Mouse (Mus musculus) heart, embryonic 15.5 days (tissue): ENCODE results near the gene Fbxo39. TPM values are rescaled to one million over a fixed set of nuclear protein-coding genes. Genes with fewer than 3 reads are reported as not detected.
A peak's percentile ranks its signal among the peaks of the same experiment; 100 is the strongest.
"Not testable (repeated sequence)": the region's sequence is repeated elsewhere in the genome, so short reads cannot be mapped to it uniquely, and the experiment has no call there.

Experiments
- ATAC-seq: fragments of 200-750 bp; cut with Nextera tagmentation; replicated peaks from 2 replicates; pipeline ENCODE4 v1.8.0; 2017; ENCODE audit warnings: low read depth, moderate TSS enrichment; ENCODE audit not compliant: insufficient number of reproducible peaks, insufficient read depth, low FRiP score
- H3K27ac ChIP-seq: fragments of 300-500 bp; sonication (generic); 2 replicates; pipeline ENCODE4 v1.5.1; 2015; ENCODE audit warnings: mild to moderate bottlenecking, inconsistent platforms
- H3K27me3 ChIP-seq: fragments of 300-500 bp; sonication (generic); 2 replicates; pipeline ENCODE4 v1.6.1; 2015; ENCODE audit warnings: inconsistent platforms
- H3K36me3 ChIP-seq: fragments of 300-500 bp; sonication (generic); 2 replicates; pipeline ENCODE4 v1.6.1; 2015; ENCODE audit warnings: mild to moderate bottlenecking, inconsistent platforms
- H3K4me1 ChIP-seq: fragments of 300-500 bp; sonication (generic); replicated peaks from 2 replicates; pipeline ENCODE4 v1.6.1; 2015; ENCODE audit warnings: inconsistent platforms
- H3K4me2 ChIP-seq: fragments of 300-500 bp; sonication (generic); 2 replicates; pipeline ENCODE4 v1.6.1; 2015; ENCODE audit warnings: inconsistent platforms, mild to moderate bottlenecking, moderate library complexity
- H3K4me3 ChIP-seq: fragments of 300-500 bp; sonication (generic); 2 replicates; pipeline ENCODE4 v1.5.1; 2015; ENCODE audit warnings: mild to moderate bottlenecking, inconsistent platforms
- H3K9ac ChIP-seq: fragments of 300-500 bp; sonication (generic); 2 replicates; pipeline ENCODE4 v1.6.1; 2015; ENCODE audit warnings: mild to moderate bottlenecking, inconsistent platforms
- H3K9me3 ChIP-seq: fragments of 300-500 bp; sonication (generic); replicated peaks from 2 replicates; pipeline ENCODE4 v1.6.1; 2016; ENCODE audit warnings: inconsistent platforms
- WGBS: fragments of 180-500 bp; shearing (Covaris S2); methylation state at CpG from one replicate; pipeline ENCODE4 v1.1.7; 2015; ENCODE audit warnings: mixed read lengths; 5-methylcytosine and 5-hydroxymethylcytosine counted together
- polyA plus RNA-seq: library from polyadenylated mRNA; unstranded; fragments of >200 nt; fragmentation: Nextera tagmentation; extraction: Ambion mirVana; gene quantifications from 2 replicates; pipeline ENCODE4 v1.2.1, GENCODE M21; 2015

The Fbxo39 gene
- polyA plus RNA-seq, 1 experiment from 2014 or later, result not detected

DNA sequence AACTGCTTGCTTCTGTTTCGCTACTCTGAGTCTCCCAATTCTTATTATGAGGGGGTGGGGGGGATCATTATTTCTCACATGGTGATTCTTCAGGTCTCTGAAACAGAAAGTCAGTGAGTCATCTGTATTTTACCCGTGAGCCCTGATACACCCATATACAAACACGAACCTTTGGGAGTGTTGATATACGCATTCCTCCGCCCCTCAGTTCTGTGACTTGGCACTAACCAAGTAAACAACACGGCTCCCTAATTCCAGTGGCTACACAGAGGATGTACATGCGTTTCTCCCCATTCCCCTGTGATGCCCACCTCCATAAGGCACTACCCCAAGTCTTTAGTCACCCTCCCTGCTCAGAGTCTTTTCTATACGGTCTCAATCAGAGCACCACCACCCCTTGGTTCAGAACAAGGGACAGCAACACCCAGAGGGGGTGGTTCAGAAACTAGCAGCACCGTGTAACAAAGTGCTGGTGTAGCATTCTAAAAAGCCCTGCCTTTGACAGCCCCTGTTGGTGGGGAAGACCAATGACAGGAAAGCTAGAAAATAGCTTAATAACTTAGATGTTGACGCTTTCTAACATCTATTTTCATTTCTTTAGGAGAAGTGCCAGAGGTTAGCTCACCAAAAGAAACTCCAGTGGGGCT is 2.8 kb upstream of the Fbxo39 start:
- Histone ChIP-seq H3K9ac (no peak overlapping the region), H3K4me2 (no peak overlapping the region), H3K9me3 (no peaks in the 10 kb centered on the region), H3K27ac (no peak overlapping the region), H3K36me3 (0 out of 2 replicates have a peak, but pooled peaks cover 3% of the 10 kb centered on the region), H3K27me3 (peaks cover 34% of the 10 kb centered on the region), H3K4me1 (peaks cover 11% of the 10 kb centered on the region), H3K4me3 (no peak overlapping the region)
- WGBS, result 72% methylated on average over 10 of the region's 10 CpGs
- ATAC-seq, result no peak

DNA sequence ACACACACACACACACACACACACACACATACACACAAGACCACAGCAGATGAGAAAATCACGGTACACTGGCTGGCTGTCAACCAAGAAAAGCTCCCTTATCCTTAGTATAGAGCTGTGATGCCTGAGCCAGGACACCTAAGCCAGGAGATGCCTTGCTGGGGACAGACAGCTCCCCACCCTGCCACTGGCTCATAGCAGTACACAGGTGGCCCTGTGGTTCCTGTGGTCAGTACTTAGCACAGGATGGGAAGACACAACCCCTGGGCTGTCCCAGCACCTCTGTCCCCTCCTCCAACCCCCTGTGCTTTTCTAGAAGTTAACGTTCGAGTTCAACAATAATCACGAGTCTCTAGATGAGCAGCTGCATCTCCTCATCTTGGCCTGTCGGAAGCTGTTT is 3.8 kb downstream of the Fbxo39 start:
- peaks cover 34% of the 10 kb centered on the region for H3K27me3 ChIP-seq
- no peak overlapping the region for H3K4me2 ChIP-seq
- 56% methylated on average over 5 of the region's 5 CpGs for WGBS
- H3K4me3 ChIP-seq, result no peak overlapping the region
- H3K27ac ChIP-seq, result no peak overlapping the region
- H3K4me1 ChIP-seq, result peaks cover 5% of the 10 kb centered on the region; the same call in 1 of the 2 replicates
- H3K9ac ChIP-seq, result no peak overlapping the region
- H3K9me3 ChIP-seq, result no peaks in the 10 kb centered on the region
- no peak for ATAC-seq
- no peaks in the 10 kb centered on the region for H3K36me3 ChIP-seq

DNA sequence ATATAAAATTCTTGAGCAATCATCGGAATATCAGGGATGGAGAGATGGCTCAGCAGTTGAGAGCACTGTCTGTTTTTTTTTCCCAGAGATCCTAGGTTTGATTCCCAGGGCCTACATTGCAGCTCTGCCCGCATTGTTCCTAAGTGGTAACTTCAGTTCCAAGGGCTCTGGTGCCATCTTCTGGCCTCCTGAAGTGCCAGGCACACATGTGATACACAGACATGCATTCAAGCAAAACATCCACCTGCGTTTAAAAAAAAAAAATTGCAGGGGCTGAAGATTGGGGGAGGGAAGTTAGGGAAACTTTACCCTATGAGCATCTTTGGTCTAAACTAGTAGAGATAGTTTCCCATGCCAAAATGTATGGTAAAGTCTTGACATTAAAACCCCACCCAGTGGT is 10.2 kb downstream of the Fbxo39 start:
- Histone ChIP-seq H3K27ac (no peak overlapping the region), H3K9me3 (no peaks in the 10 kb centered on the region), H3K4me1 (no peaks in the 10 kb centered on the region), H3K9ac (no peak overlapping the region), H3K4me3 (no peak overlapping the region), H3K36me3 (no peaks in the 10 kb centered on the region), H3K4me2 (no peak overlapping the region), H3K27me3 (0 out of 2 replicates have a peak, but pooled peaks cover 3% of the 10 kb centered on the region)
- ATAC-seq, result no peak
- WGBS, result 66% methylated on average over 3 of the region's 3 CpGs

DNA sequence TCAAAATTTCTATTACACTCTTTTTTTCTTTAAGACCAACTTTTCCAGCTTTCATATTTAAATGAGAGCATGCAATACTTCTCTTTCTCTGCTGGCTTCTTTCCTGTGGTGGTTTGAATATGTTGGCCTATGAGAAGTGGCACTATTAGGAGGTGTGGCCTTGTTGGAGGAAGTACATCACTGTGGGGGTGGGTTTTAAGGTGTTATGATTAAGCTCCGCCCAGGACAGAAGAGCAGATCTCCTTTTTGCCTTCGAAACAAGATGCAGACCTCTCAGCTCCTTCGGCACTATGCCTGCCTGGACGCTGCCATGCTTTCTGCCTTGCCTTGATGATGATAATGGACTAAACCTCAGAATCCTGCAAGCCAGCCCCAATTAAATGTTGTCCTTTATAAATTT is 11.5 kb downstream of the Fbxo39 start:
- Histone ChIP-seq H3K27me3 (0 out of 2 replicates have a peak, but pooled peaks cover 3% of the 10 kb centered on the region), H3K27ac (no peak overlapping the region), H3K4me3 (no peak overlapping the region), H3K9ac (no peak overlapping the region), H3K36me3 (no peaks in the 10 kb centered on the region), H3K9me3 (no peaks in the 10 kb centered on the region), H3K4me1 (no peaks in the 10 kb centered on the region), H3K4me2 (no peak overlapping the region)
- ATAC-seq, result no peak
- WGBS, result 69% methylated on average over 4 of the region's 4 CpGs

DNA sequence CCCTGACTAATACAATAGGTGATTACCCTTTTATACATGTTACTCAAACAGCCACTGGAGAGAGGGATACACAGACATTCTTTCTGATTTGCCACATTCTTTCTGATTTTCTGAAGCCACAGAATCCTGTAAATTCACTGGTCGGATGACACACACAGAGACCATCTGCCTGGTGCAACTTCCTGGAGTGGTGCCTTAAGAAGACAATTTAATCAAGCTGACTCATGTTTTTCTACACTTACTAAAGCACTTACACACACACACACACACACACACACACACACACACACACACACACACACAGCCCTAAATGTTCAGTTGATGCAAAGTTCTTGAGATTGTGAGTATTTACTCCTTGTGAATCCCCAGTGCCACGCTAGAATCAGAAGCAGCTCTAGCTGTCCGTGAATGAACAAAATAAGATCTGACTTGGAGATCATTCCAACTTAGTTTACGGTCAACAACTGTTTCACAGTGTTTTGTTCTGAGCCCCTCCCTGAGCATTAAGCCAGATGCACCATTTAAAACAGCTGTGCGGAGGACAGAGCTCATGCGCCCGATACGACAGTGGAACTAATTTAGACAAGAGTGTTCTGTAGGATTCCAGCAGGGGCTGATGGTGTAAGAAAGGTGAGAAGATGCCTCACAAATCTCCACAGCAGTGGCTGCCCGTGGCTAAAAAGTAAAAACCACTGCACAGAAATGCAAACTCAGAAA is 18.9 kb downstream of the Fbxo39 start:
- no peak overlapping the region for H3K27ac ChIP-seq
- ATAC-seq, result no peak
- no peaks in the 10 kb centered on the region for H3K36me3 ChIP-seq
- 78% methylated on average over 9 of the region's 9 CpGs for WGBS
- H3K27me3 ChIP-seq, result no peaks in the 10 kb centered on the region
- H3K9ac ChIP-seq, result no peak overlapping the region
- H3K4me1 ChIP-seq, result no peaks in the 10 kb centered on the region
- no peaks in the 10 kb centered on the region for H3K9me3 ChIP-seq
- no peak overlapping the region for H3K4me2 ChIP-seq
- H3K4me3 ChIP-seq, result no peak overlapping the region

DNA sequence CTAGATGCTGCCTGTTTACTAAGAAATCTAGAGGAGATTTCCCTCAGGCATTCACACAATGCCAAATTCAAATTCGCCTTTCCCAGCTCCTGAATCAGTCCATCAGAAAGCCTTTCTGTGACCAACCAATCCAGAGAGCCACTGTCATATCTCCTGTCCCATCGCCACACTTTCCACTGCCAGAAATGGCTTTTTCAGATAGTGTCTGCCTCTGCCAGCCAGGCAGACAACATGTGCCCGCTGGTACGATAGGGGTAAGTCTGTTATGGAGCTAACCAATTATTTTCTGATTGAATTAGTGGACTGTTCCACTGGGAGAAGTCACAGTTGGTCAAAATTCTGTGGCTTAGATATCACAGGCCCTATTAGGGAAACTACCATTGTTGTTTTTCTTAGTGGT is 20.4 kb downstream of the Fbxo39 start:
- ATAC-seq, result no peak
- no peaks in the 10 kb centered on the region for H3K27me3 ChIP-seq
- no peak overlapping the region for H3K27ac ChIP-seq
- no peak overlapping the region for H3K4me2 ChIP-seq
- 84% methylated on average over 4 of the region's 4 CpGs for WGBS
- H3K9ac ChIP-seq, result no peak overlapping the region
- no peak overlapping the region for H3K4me3 ChIP-seq
- H3K36me3 ChIP-seq, result no peaks in the 10 kb centered on the region
- H3K9me3 ChIP-seq, result no peaks in the 10 kb centered on the region
- H3K4me1 ChIP-seq, result no peaks in the 10 kb centered on the region

DNA sequence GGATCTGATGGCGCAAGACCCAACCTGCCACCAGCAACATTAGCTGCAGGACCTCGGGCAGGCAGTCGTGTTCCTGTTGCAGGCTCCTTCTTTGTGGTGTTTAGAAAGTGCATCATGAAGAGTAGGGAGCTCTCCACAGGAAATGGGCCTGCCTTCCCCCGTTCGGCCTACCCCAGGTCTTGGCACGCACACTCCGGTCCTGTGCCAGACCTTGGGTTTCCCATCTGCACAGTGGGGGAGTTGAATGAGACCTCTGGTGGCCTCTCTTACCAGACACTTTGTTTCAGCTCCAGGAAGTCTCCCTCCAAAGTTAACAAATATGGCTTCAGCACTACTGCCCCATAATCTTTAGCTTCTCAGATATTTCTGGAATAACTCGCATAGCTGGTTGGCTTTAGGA is 22.5 kb downstream of the Fbxo39 start:
- no peaks in the 10 kb centered on the region for H3K4me1 ChIP-seq
- no peaks in the 10 kb centered on the region for H3K9me3 ChIP-seq
- ATAC-seq, result peak; percentile 31; the same call in 1 of the 2 replicates
- H3K9ac ChIP-seq, result no peak overlapping the region
- no peak overlapping the region for H3K4me2 ChIP-seq
- H3K36me3 ChIP-seq, result no peaks in the 10 kb centered on the region
- no peaks in the 10 kb centered on the region for H3K27me3 ChIP-seq
- no peak overlapping the region for H3K4me3 ChIP-seq
- no peak overlapping the region for H3K27ac ChIP-seq
- 65% methylated on average over 8 of the region's 8 CpGs for WGBS

DNA sequence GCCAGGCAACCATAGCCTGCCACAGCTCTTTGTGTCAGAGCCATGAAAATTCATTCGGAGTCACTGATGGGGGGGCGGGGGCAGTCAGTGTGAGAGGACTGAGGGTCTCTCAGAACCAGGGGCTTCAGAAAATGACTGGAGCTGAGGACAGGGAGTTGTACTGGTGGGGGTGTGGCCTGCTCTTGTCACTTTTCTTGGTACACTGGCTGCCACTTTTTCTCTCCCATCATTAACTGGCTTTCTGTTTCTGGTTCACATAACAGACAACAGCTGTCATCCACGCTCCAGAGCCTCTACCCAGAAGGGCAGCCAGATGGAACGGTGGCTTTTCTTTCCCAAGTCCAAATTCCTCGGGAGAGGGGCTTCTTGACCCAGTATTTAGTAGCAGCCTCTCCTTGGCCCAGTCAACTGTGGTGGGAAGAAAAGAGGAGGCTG is 24.2 kb downstream of the Fbxo39 start:
- Histone ChIP-seq H3K4me3 (no peak overlapping the region), H3K4me2 (no peak overlapping the region), H3K9me3 (no peaks in the 10 kb centered on the region), H3K4me1 (peaks cover 4% of the 10 kb centered on the region; the same call in 1 of the 2 replicates), H3K27me3 (no peaks in the 10 kb centered on the region), H3K9ac (no peak overlapping the region), H3K27ac (no peak overlapping the region), H3K36me3 (no peaks in the 10 kb centered on the region)
- no peak for ATAC-seq
- 53% methylated on average over 5 of the region's 5 CpGs for WGBS

DNA sequence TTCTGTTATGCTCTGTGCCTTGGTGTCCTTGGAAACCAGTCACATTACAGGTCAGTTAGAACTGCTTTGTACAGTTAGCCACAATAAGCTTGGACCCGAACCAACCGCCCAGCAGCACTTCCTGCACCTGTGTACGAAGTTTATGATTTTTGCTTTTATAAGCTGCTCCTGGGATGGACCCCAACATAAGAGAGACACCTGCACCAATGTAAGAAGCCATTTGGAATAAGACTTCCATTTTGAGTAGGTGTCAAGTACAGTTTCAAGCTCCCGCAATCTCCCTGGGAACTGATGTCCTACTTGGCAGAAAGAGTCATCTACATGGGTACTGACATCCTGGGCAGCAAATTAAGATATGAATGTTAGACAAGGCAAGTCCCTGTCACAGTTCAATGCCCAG is 25.5 kb downstream of the Fbxo39 start:
- Histone ChIP-seq H3K4me1 (peaks cover 4% of the 10 kb centered on the region; the same call in 1 of the 2 replicates), H3K27ac (no peak overlapping the region), H3K36me3 (no peaks in the 10 kb centered on the region), H3K4me3 (no peak overlapping the region), H3K9ac (no peak overlapping the region), H3K9me3 (no peaks in the 10 kb centered on the region), H3K27me3 (no peaks in the 10 kb centered on the region), H3K4me2 (no peak overlapping the region)
- 74% methylated on average over 4 of the region's 4 CpGs for WGBS
- ATAC-seq, result no peak

DNA sequence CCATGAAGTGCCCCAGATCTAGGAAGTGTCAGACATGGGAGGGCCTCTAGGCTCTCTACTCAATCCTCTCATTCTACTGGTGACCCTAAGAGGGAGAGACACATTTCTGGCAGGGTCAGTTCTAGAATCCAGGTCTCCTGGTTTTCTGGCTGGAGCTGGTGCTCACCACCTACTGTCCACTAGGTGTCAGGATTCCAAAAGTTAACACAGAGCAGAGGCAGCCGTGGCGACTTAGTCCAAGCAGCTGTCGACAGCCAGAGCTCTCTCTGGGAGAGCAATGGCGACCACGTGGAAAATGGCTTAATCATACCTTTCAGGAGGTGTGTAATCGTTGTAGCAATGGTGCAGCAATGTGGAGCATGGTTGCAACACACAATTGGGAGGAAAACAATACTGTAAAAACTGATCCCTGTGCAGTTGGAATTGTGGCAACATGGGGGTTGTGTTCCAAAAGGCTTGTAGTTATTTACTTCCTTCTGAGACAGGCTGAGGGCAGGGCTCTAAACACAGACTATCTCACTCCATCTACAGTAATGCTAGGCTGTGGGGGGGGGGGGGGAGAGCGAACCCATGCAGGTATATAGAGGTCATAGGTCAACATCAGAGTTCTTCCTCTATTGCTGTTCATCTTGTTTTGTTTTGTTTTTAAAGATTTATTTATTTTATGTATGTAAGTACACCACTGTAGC is 28.4 kb downstream of the Fbxo39 start:
- H3K4me2 ChIP-seq, result no peak overlapping the region
- H3K9me3 ChIP-seq, result no peaks in the 10 kb centered on the region
- no peak overlapping the region for H3K4me3 ChIP-seq
- no peak overlapping the region for H3K27ac ChIP-seq
- H3K4me1 ChIP-seq, result peaks cover 4% of the 10 kb centered on the region; the same call in 1 of the 2 replicates
- H3K9ac ChIP-seq, result no peak overlapping the region
- H3K27me3 ChIP-seq, result no peaks in the 10 kb centered on the region
- peak; percentile 64; the same call in 1 of the 2 replicates for ATAC-seq
- no peaks in the 10 kb centered on the region for H3K36me3 ChIP-seq
- 9% methylated on average over 7 of the region's 7 CpGs for WGBS

DNA sequence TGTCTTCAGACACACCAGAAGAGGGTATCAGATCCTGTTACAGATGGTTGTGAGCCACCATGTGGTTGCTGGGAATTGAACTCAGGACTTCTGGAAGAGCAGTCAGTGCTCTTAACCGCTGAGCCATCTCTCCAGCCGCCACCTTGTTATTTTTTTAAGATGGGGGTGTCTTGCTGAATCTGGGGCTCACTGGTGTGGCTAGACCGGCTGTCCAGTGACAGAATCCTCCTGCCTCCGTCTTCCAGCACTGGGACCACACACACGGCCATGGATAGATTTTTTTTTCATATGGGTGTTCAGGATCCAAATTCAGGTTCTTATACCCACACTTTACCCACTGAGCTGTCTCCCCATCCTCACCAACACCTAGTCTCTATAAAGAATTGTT is 29.0 kb downstream of the Fbxo39 start:
- H3K4me2 ChIP-seq, H3K27me3 ChIP-seq, H3K36me3 ChIP-seq, H3K9ac ChIP-seq, H3K9me3 ChIP-seq, ATAC-seq, H3K4me1 ChIP-seq, H3K4me3 ChIP-seq, H3K27ac ChIP-seq: not testable (repeated sequence)
- 92% methylated on average over 5 of the region's 5 CpGs for WGBS
